Mouse (Mus musculus): ENCODE measurements around the gene Sap18b. TPM values are rescaled to one million over a fixed set of nuclear protein-coding genes. Genes with fewer than 3 reads are reported as not detected.

Sap18b gene
- total RNA-seq, 1 experiment from 2014 or later: 151 TPM

GRCm38 (mm10) chr8:95817597-95817996 is 7.5 kb upstream of the Sap18b start:
- no peak for ATAC-seq (replicated peaks; ENCODE audit: insufficient number of reproducible peaks, low FRiP score, low TSS enrichment, poor library complexity, severe bottlenecking)

DNA sequence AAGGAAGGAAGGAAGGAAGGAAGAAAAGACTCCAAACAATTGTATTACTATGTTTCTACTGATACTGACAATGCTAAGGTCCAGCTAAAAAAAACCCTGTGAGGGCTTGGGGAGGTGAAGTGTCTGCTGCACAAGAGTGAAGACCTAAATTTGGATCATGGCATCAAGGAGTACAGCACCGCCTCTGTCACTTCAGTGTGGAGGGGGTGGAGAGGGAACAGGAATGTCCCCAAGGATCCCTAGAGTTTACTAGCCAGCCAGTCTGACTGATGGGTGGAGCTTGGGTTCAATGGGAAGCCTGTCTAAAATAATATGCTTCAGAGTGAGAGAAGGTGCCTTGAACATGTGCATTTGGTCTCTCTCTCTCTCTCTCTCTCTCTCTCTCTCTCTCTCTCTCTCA is 6.9 kb upstream of the Sap18b start:
- no peak for ATAC-seq (replicated peaks; ENCODE audit: insufficient number of reproducible peaks, low FRiP score, low TSS enrichment, poor library complexity, severe bottlenecking)

- ATAC-seq (replicated peaks; ENCODE audit: insufficient number of reproducible peaks, low FRiP score, low TSS enrichment, poor library complexity, severe bottlenecking): no peak
Observed at GRCm38 (mm10) chr8:95821266-95821665, 3.9 kb upstream of the Sap18b start.

DNA sequence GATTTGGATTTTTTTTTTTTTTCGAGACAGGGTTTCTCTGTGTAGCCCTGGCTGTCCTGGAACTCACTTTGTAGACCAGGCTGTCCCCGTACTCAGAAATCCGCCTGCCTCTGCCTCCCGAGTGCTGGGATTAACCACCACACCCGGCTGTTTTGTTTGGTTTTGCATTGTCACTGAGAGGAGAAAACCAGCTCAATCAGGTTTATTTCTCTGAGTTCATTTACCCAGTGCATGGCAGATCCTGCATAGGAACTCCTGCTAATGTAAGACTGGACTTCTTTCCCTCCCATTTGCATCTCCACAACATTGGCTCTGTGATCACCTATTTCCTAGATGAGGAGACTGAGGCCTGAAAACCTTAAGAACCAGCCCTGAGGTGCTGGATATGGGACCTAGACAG is 3.0 kb upstream of the Sap18b start:
- no peak for ATAC-seq (replicated peaks; ENCODE audit: insufficient number of reproducible peaks, low FRiP score, low TSS enrichment, poor library complexity, severe bottlenecking)

GRCm38 (mm10) chr8:95822699-95823098 is 2.4 kb upstream of the Sap18b start:
- no peak for ATAC-seq (replicated peaks; ENCODE audit: insufficient number of reproducible peaks, low FRiP score, low TSS enrichment, poor library complexity, severe bottlenecking)

- ATAC-seq (replicated peaks; ENCODE audit: insufficient number of reproducible peaks, low FRiP score, low TSS enrichment, poor library complexity, severe bottlenecking): no peak
Observed at GRCm38 (mm10) chr8:95830144-95830543, 5.0 kb downstream of the Sap18b start.

DNA sequence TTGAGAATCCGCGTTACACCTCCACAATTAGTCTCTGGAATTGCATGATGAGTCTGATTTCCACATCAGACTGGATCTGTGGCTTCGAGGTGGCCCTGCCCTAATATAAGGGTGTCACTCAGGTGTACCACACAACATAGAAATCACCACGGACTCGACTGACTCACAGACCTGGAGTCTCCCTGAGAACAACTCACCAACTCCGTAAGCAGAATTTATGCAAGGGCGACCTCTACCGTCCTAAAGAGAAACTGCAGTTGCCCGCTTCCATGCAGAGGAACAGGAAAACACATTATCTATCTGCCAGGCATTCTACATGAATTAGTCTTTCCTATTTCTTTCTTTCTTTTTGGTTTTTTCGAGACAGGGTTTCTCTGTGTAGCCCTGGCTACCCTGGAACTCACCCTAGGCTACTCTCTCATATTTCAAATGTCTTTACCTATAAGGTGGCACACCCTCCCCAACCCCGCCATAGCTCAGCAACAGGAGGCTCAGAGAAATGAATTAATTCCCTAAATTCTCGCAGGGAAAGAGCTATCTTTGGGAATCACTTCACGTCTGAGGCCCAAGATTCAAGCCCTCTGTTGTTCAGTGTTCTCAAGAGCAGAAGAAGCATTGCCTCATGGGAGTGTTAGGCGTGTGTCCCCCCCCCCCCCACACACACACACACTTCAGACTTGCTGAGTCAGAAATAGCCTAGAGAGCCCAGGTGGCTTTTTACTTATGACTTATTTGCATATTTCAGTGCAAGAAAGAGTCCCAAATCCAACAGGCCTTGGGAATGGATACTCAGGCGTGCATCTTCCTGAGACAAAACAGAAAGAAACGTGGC is 7.7 kb downstream of the Sap18b start:
- ATAC-seq (replicated peaks; ENCODE audit: insufficient number of reproducible peaks, low FRiP score, low TSS enrichment, poor library complexity, severe bottlenecking): peak; percentile 82; the same call in 1 of the 2 replicates

DNA sequence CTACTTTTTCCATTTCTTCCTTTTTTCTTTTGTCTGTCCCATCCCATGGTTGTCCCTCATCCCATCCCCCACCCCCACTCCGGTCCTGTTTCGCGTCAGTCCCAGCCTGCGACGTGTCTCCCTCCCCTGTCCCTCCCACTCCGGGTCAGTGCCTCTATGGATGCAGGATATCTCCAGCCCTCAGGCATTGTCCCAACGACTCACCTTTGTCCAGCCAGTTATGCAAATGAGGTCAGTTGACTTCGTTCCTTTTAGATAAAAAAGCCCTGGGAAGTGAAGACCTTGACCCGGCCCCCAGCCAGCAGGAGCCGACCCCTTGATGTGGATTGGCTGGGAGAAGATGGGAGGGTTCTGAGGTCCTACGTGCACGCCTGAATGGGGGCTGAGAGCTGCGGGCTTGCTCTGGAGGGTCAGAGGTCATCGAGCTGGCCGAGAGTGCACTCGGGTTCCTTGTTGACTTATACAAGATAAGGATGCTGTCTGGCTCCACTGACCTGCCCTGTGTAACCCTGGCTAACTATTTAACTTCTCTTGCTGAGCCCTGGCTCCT is 8.4 kb downstream of the Sap18b start:
- no peak for ATAC-seq (replicated peaks; ENCODE audit: insufficient number of reproducible peaks, low FRiP score, low TSS enrichment, poor library complexity, severe bottlenecking)

GRCm38 (mm10) chr8:95835891-95836290 is 10.7 kb downstream of the Sap18b start:
- ATAC-seq (replicated peaks; ENCODE audit: insufficient number of reproducible peaks, low FRiP score, low TSS enrichment, poor library complexity, severe bottlenecking): no peak

- ATAC-seq (replicated peaks; ENCODE audit: insufficient number of reproducible peaks, low FRiP score, low TSS enrichment, poor library complexity, severe bottlenecking): no peak
Observed at GRCm38 (mm10) chr8:95837266-95837665, 12.1 kb downstream of the Sap18b start.

GRCm38 (mm10) chr8:95839289-95839688 is 14.1 kb downstream of the Sap18b start:
- ATAC-seq (replicated peaks; ENCODE audit: insufficient number of reproducible peaks, low FRiP score, low TSS enrichment, poor library complexity, severe bottlenecking): no peak

GRCm38 (mm10) chr8:95841436-95841835 is 16.3 kb downstream of the Sap18b start:
- no peak for ATAC-seq (replicated peaks; ENCODE audit: insufficient number of reproducible peaks, low FRiP score, low TSS enrichment, poor library complexity, severe bottlenecking)

DNA sequence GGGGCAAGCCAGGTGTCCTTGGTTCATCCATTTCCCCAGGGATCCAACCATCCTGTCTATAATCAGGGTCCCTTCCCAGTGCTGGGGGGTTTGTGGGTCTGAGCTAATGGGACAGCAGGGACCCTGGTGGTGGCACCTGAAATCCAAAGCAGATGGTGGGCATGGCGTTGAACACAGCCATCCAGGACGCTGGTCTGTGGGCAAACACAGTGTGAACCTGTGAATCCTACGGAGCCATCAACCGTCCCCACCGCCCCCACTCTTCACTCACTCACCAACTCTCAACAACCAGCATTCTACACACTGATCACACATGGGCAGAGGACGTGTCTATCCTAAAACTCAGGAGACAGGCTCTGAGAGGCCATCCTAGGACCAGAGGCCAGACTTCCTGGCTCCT is 18.8 kb downstream of the Sap18b start:
- ATAC-seq (replicated peaks; ENCODE audit: insufficient number of reproducible peaks, low FRiP score, low TSS enrichment, poor library complexity, severe bottlenecking): no peak

DNA sequence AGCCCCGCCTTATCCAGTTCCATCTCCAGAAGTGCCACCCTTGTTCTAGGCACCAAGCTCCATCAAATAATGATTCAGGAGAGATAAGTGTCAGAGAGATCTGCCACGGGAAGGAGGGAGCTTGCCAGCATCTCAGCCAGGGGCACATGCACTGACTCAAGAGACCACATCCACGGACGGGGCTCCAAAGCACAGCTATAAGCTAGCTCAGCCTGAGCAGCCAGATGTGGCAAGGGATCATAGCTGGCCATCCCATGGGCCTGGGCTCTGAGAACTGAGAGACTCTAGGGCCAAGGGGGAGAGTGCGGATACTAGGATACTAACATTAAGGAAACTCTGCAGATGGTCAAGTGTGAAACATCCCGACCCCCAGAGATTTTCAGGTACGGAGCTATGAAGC is 19.9 kb downstream of the Sap18b start:
- no peak for ATAC-seq (replicated peaks; ENCODE audit: insufficient number of reproducible peaks, low FRiP score, low TSS enrichment, poor library complexity, severe bottlenecking)

DNA sequence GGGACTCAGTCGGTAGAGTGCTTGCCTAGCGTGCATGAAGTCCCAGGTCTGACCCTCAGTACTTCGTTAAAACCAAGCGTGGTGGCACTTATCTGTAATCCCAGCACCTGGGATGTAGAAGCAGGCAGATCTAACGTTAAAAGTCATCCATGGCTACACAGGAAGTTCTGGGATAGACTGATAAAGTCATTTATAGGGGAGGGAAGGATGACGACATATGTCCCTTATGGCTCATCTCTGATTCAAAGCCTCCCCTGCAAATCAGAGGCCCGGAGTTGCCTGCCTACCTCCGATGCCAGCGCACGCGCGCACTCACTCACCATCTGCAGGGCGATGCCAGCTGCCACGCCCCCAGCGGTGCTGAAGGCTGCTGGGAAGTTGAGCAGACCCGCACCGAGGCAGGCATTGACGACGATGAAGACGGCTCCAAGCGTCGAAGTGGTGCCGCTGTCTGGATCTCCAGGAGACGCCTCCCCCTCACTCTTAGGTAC is 23.0 kb downstream of the Sap18b start:
- no peak for ATAC-seq (replicated peaks; ENCODE audit: insufficient number of reproducible peaks, low FRiP score, low TSS enrichment, poor library complexity, severe bottlenecking)

DNA sequence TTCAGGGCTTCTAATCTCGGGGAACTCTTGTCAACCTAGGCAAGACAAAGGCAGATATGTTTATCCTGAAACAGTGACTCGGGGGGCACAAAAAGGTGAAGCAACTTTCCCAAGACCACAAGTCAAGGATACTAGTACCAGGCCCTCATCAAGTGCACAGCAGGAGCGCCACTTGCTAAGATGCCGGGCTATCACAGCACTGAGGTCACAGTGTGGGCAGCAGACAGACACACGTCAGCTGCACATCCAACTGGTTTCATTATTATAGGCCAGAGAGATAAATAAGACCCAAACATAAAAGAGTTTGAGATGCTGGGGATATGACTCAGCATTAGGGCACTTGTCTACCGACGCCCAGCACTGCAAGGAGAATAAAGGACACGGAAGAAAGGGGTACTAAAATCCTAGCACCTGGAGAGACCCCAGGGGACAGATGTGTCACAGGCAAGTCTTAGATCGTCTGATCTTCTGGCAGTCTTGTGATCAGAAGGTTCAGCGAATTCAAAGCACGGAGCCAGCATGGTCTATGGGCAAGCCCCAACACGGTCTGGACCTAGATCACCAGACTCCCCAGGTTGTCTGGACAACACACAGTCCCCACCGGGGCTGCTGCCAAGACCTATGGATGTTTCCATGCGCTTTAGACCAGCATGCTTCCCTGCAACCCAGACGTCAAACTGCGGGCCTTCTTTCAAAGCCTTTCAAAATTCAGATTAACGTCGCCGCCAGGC is 23.8 kb downstream of the Sap18b start:
- no peak for ATAC-seq (replicated peaks; ENCODE audit: insufficient number of reproducible peaks, low FRiP score, low TSS enrichment, poor library complexity, severe bottlenecking)

GRCm38 (mm10) chr8:95850326-95850725 is 25.2 kb downstream of the Sap18b start:
- no peak for ATAC-seq (replicated peaks; ENCODE audit: insufficient number of reproducible peaks, low FRiP score, low TSS enrichment, poor library complexity, severe bottlenecking)

DNA sequence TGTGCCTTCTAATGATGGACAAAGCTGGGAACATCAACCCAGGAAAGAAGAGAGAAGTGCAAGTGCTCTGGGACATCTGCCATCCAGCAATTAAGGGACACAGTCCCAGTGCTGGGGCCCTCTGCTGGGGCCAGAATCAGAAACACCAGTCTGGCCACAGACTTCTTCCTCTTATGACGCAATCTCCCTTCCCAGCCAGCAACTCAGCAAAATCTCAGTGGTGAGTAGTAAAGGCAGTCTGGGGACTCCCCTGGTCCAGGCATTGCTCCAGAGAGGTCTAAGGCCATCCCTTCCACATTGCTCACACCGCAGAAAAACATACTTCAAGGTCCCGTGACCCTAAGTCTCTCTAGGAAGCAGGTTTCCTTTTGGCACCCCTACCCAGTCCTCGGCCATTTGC is 27.1 kb downstream of the Sap18b start:
- peak; percentile 88 for ATAC-seq (replicated peaks; ENCODE audit: insufficient number of reproducible peaks, low FRiP score, low TSS enrichment, poor library complexity, severe bottlenecking)

DNA sequence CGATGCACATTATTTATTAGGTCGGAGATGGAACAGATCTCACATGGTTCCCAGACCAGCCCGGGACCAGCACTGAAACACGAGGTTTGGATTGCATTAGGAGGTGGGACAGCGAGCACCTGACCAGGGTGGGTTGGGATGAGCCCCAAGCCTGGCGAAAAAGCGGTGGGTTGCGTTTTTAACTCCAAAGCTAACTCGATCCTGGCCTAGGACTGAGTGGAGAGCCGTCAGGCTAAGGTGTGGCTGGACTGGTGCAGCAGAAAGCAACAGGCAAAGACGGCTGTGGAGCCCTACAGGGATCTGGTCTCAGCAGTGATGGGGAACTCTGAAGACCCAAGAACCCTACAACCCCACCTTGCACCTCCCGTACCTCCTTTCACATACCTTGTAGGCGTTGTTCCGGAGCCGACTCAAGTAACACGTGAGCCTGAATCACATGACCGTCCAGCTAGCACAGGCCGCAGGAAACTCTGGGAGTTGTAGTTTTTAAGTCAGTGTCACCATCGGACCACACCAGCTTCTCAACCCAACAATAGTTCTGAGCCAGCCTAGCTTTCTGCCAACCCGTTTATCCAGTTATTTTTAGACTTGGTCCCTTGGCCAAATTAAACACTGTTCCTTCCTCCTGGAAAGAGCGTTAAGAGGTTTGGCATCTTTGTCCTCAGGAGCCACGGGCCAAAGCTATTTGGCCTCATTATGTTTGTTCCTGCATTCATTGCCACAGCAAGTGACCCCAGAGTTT is 28.1 kb downstream of the Sap18b start, which contains the start of gene Slc38a7:
Gene Slc38a7, minus strand, starts transcription at position 438 of the 742 bp plus-strand sequence.
- peak; percentile 95 for ATAC-seq (replicated peaks; ENCODE audit: insufficient number of reproducible peaks, low FRiP score, low TSS enrichment, poor library complexity, severe bottlenecking)

All from monocyte, adult 5-6 weeks (primary cell).